8 mouse cellular contexts compared by ENCODE assay signal in genomic region chr1:167598255-167599081, GRCm38 (mm10). TPM values are rescaled to one million over a fixed set of nuclear protein-coding genes. Genes with fewer than 3 reads are reported as not detected.
A peak's percentile ranks its signal among the peaks of the same experiment; 100 is the strongest.
DNase-seq lines count a peak whose midpoint lies in the region; ATAC-seq and TF ChIP-seq lines count a peak whose summit lies in the region.

Gene Rxrg, plus strand, starts transcription at chr1:167598384.

- under 1% methylated on average over 40 of the region's 40 CpGs for WGBS in embryonic facial prominence, embryonic 15.5 days
- 1% methylated on average over 40 of the region's 40 CpGs for WGBS in limb, embryonic 13.5 days
- under 1% methylated on average over 40 of the region's 40 CpGs for WGBS in midbrain, embryonic 12.5 days
- 1% methylated on average over 40 of the region's 40 CpGs for WGBS in stomach, postnatal 0 days

- ATAC-seq in CD4-positive, CD25-positive, alpha-beta regulatory T cell, adult 4 months: no peak
- peak; percentile 81 for ATAC-seq in embryonic facial prominence, embryonic 15.5 days (ENCODE audit: insufficient number of reproducible peaks, low FRiP score, low TSS enrichment, low read depth)
- peak; percentile 90 for ATAC-seq in limb, embryonic 13.5 days (ENCODE audit: low FRiP score, low read depth)
- peak; percentile 94 for ATAC-seq in midbrain, embryonic 12.5 days (ENCODE audit: low FRiP score, low read depth)
- peak; percentile 71 for ATAC-seq in stomach, postnatal 0 days (ENCODE audit: low FRiP score, low TSS enrichment)

- no peaks in the 10 kb centered on the region for H3K36me3 ChIP-seq in embryonic facial prominence, embryonic 15.5 days
- no peaks in the 10 kb centered on the region for H3K36me3 ChIP-seq in limb, embryonic 13.5 days
- H3K36me3 ChIP-seq in midbrain, embryonic 12.5 days: no peaks in the 10 kb centered on the region
- no peaks in the 10 kb centered on the region for H3K36me3 ChIP-seq in stomach, postnatal 0 days (ENCODE audit: control insufficient read depth, insufficient read depth, low read length)

- H3K4me3 ChIP-seq in embryonic facial prominence, embryonic 15.5 days (replicated peaks): peak within 1 kb of the TSS; percentile 40
- peak within 1 kb of the TSS; percentile 47 for H3K4me3 ChIP-seq in limb, embryonic 13.5 days
- H3K4me3 ChIP-seq in midbrain, embryonic 12.5 days: peak within 1 kb of the TSS; percentile 44
- H3K4me3 ChIP-seq in stomach, postnatal 0 days (ENCODE audit: low read depth, low read length): peak within 1 kb of the TSS; percentile 37

- H3K4me1 ChIP-seq in embryonic facial prominence, embryonic 15.5 days: 0 out of 2 replicates have a peak, but pooled peaks cover 14% of the 10 kb centered on the region
- peaks cover 24% of the 10 kb centered on the region for H3K4me1 ChIP-seq in limb, embryonic 13.5 days
- peaks cover 24% of the 10 kb centered on the region for H3K4me1 ChIP-seq in midbrain, embryonic 12.5 days
- no peaks in the 10 kb centered on the region for H3K4me1 ChIP-seq in stomach, postnatal 0 days (replicated peaks; ENCODE audit: control insufficient read depth, insufficient read depth)

- H3K9ac ChIP-seq in embryonic facial prominence, embryonic 15.5 days: peak within 1 kb of the TSS; percentile 18
- H3K9ac ChIP-seq in limb, embryonic 13.5 days: peak within 1 kb of the TSS; percentile 65
- peak within 1 kb of the TSS; percentile 49 for H3K9ac ChIP-seq in midbrain, embryonic 12.5 days (replicated peaks)
- H3K9ac ChIP-seq in stomach, postnatal 0 days (ENCODE audit: low read length): 0 out of 2 replicates have a peak within 1 kb of the TSS, but pooled peaks have one; percentile 31

- peak within 1 kb of the TSS; percentile 68 for H3K4me2 ChIP-seq in embryonic facial prominence, embryonic 15.5 days (replicated peaks)
- peak within 1 kb of the TSS; percentile 80 for H3K4me2 ChIP-seq in limb, embryonic 13.5 days (replicated peaks)
- peak within 1 kb of the TSS; percentile 74 for H3K4me2 ChIP-seq in midbrain, embryonic 12.5 days (replicated peaks)
- H3K4me2 ChIP-seq in stomach, postnatal 0 days (replicated peaks; ENCODE audit: low read depth): peak within 1 kb of the TSS; percentile 60

- no peak for TF ChIP-seq CTCF in stomach, postnatal 0 days (IDR thresholded peaks at IDR 0.05; ENCODE audit: low read depth)

- H3K27ac ChIP-seq in embryonic facial prominence, embryonic 15.5 days (replicated peaks): 0 out of 2 replicates have a peak within 1 kb of the TSS, but pooled peaks have one; percentile 2
- H3K27ac ChIP-seq in limb, embryonic 13.5 days: peak within 1 kb of the TSS; percentile 6; the same call in 1 of the 2 replicates
- peak within 1 kb of the TSS; percentile 49; the same call in 1 of the 2 replicates for H3K27ac ChIP-seq in midbrain, embryonic 12.5 days (replicated peaks)
- no peak within 1 kb of the TSS for H3K27ac ChIP-seq in stomach, postnatal 0 days (replicated peaks)

- no peak for TF ChIP-seq EP300 in stomach, postnatal 0 days (optimal IDR thresholded peaks at IDR 0.05)

- H3K27me3 ChIP-seq in embryonic facial prominence, embryonic 15.5 days: peaks cover 33% of the 10 kb centered on the region
- H3K27me3 ChIP-seq in limb, embryonic 13.5 days: peaks cover 56% of the 10 kb centered on the region
- peaks cover 56% of the 10 kb centered on the region for H3K27me3 ChIP-seq in midbrain, embryonic 12.5 days
- no peaks in the 10 kb centered on the region for H3K27me3 ChIP-seq in stomach, postnatal 0 days (ENCODE audit: control insufficient read depth, insufficient read depth, low read length)

- DNase-seq in CD4-positive, CD25-positive, alpha-beta regulatory T cell, adult 2 months (ENCODE audit: low read depth, low spot score): peak; percentile 1
- DNase-seq in heart, adult 8-10 months (ENCODE audit: low spot score): peak; percentile 13
- peak; percentile 46 for DNase-seq in kidney, adult 18-20 months
- DNase-seq in stomach, postnatal 0 days (ENCODE audit: low spot score): peak; percentile 67

- H3K9me3 ChIP-seq in embryonic facial prominence, embryonic 15.5 days (replicated peaks): no peaks in the 10 kb centered on the region
- H3K9me3 ChIP-seq in limb, embryonic 13.5 days: no peaks in the 10 kb centered on the region
- no peaks in the 10 kb centered on the region for H3K9me3 ChIP-seq in midbrain, embryonic 12.5 days
- no peaks in the 10 kb centered on the region for H3K9me3 ChIP-seq in stomach, postnatal 0 days (ENCODE audit: control insufficient read depth, low read length)

RNA-seq across cellular contexts. Expression of gene Rxrg, which starts in this region (rescaled TPM):
- polyA plus RNA-seq in CD4-positive, CD25-positive, alpha-beta regulatory T cell, adult 4 months (2017; shearing (Covaris generic)): not detected
- polyA plus RNA-seq in embryonic facial prominence, embryonic 15.5 days (2015; fragmentation: Nextera tagmentation; extraction: Ambion mirVana): 20.2 and 25.4 TPM in 2 replicates
- 10 to 100 TPM; 62.7 to 85.3 (median 66.2) TPM for total RNA-seq in heart, adult 8-10 months (2022)
- polyA plus RNA-seq in limb, embryonic 13.5 days (2015; fragmentation: Nextera tagmentation; extraction: Ambion mirVana): 21.2 and 25.7 TPM in 2 replicates
- polyA plus RNA-seq in midbrain, embryonic 12.5 days (2016; fragmentation: Nextera tagmentation; extraction: Ambion mirVana): 2.0 and 3.3 TPM in 2 replicates
- polyA plus RNA-seq in stomach, postnatal 0 days (2015; fragmentation: Nextera tagmentation; extraction: Ambion mirVana): 0.51 and 0.52 TPM in 2 replicates

Comparison
In these comparisons a context has a peak if more than half of its experiments do, and no peak if none do; other contexts are left out.
1. Peak in DNase-seq, ATAC-seq, H3K4me3 ChIP-seq, H3K9ac ChIP-seq and H3K4me2 ChIP-seq in stomach, postnatal 0 days; RNA of the gene not detected or under 1 TPM.
2. DNase-seq: peak in every context shown above with its lines; median percentile 67 in stomach, postnatal 0 days; 46 in kidney, adult 18-20 months; 13 in heart, adult 8-10 months; 1 in CD4-positive, CD25-positive, alpha-beta regulatory T cell, adult 2 months.